Mouse (Mus musculus): ENCODE results near the gene Cmtm7. TPM values are rescaled to one million over a fixed set of nuclear protein-coding genes. Genes with fewer than 3 reads are reported as not detected.
A peak's percentile ranks its signal among the peaks of the same experiment; 100 is the strongest.

Cmtm7 gene
- polyA plus RNA-seq, 1 experiment from 2014 or later = 9.5 TPM

DNA sequence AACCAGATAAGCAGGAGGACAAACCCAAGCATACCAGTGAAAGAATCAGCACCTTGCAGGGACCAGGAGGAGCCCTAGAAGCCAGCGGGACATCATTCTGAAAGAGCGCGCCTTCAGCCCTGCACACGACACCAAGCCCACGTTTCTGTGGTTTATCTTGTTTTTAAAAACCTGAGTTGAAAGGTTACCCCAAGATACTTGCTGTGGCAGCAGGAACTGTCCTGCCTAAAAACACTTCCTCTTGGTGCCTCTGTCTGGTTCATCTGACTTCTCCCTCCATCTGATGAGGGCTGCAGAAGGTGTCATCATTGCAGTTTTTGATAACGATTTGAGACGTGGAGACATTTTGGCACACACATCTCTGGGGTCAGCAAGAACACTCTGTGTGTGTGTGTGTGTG is 6.1 kb upstream of the Cmtm7 start:
- H3K27me3 ChIP-seq (replicated peaks; ENCODE audit: control insufficient read depth, insufficient read depth, low read length) = no peaks in the 10 kb centered on the region
- H3K27ac ChIP-seq (ENCODE audit: low read depth, low read length) = no peak overlapping the region
- no peak overlapping the region for H3K4me3 ChIP-seq (ENCODE audit: low read length)
- H3K9ac ChIP-seq (ENCODE audit: low read depth, low read length) = no peak overlapping the region
- no peak overlapping the region for H3K4me2 ChIP-seq (ENCODE audit: low read length)
- no peak for ATAC-seq
- no peaks in the 10 kb centered on the region; the same call in 1 of the 2 replicates for H3K4me1 ChIP-seq (ENCODE audit: control insufficient read depth, insufficient read depth, low read depth, low read length)
- 0 out of 2 replicates have a peak, but pooled peaks cover 2% of the 10 kb centered on the region for H3K9me3 ChIP-seq (ENCODE audit: control insufficient read depth, low read length)
- 92% methylated on average over 7 of the region's 7 CpGs for WGBS
- H3K36me3 ChIP-seq (ENCODE audit: control insufficient read depth, insufficient read depth, low read length) = no peaks in the 10 kb centered on the region

DNA sequence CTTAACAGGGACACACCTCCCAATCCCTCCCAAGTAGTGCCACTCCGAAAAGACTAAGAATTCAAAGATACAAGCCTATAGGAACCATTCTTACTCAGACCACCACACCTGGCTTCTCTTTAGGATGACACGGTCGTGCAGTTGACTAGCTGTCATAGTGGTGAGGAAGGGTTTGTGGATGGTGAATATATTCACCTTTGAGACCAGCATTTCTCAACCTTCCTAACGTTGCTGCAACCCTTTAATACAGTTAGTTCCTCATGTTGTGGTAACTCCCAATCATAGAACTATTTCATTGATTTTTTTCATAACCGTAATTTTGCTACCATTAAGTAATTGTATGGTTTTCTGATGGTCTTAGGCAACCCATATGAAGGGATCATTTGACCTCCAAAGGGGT is 5.5 kb upstream of the Cmtm7 start:
- H3K9ac ChIP-seq (ENCODE audit: low read depth, low read length) = no peak overlapping the region
- H3K9me3 ChIP-seq (ENCODE audit: control insufficient read depth, low read length) = 0 out of 2 replicates have a peak, but pooled peaks cover 2% of the 10 kb centered on the region
- no peak overlapping the region for H3K27ac ChIP-seq (ENCODE audit: low read depth, low read length)
- H3K27me3 ChIP-seq (replicated peaks; ENCODE audit: control insufficient read depth, insufficient read depth, low read length) = no peaks in the 10 kb centered on the region
- WGBS = 95% methylated on average over 5 of the region's 5 CpGs
- no peaks in the 10 kb centered on the region for H3K36me3 ChIP-seq (ENCODE audit: control insufficient read depth, insufficient read depth, low read length)
- no peak for ATAC-seq
- H3K4me1 ChIP-seq (ENCODE audit: control insufficient read depth, insufficient read depth, low read depth, low read length) = no peaks in the 10 kb centered on the region; the same call in 1 of the 2 replicates
- no peak overlapping the region for H3K4me2 ChIP-seq (ENCODE audit: low read length)
- H3K4me3 ChIP-seq (ENCODE audit: low read length) = no peak overlapping the region

GRCm38 (mm10) chr9:114785432-114786125 is 3.9 kb upstream of the Cmtm7 start:
- WGBS = 15% methylated on average over 16 of the region's 16 CpGs
- Histone ChIP-seq H3K9me3 (ENCODE audit: control insufficient read depth, low read length) (0 out of 2 replicates have a peak, but pooled peaks cover 2% of the 10 kb centered on the region), H3K9ac (ENCODE audit: low read depth, low read length) (no peak overlapping the region), H3K27me3 (replicated peaks; ENCODE audit: control insufficient read depth, insufficient read depth, low read length) (no peaks in the 10 kb centered on the region), H3K4me2 (ENCODE audit: low read length) (no peak overlapping the region), H3K27ac (ENCODE audit: low read depth, low read length) (no peak overlapping the region), H3K4me1 (ENCODE audit: control insufficient read depth, insufficient read depth, low read depth, low read length) (peaks cover 8% of the 10 kb centered on the region), H3K36me3 (ENCODE audit: control insufficient read depth, insufficient read depth, low read length) (no peaks in the 10 kb centered on the region), H3K4me3 (ENCODE audit: low read length) (no peak overlapping the region)
- ATAC-seq = no peak

- ATAC-seq = peak; percentile 19; the same call in 1 of the 2 replicates
- WGBS = 2% methylated on average over 38 of the region's 38 CpGs
- no peaks in the 10 kb centered on the region for H3K27me3 ChIP-seq (replicated peaks; ENCODE audit: control insufficient read depth, insufficient read depth, low read length)
- peak overlapping the region; percentile 54 for H3K4me3 ChIP-seq (ENCODE audit: low read length)
- peaks cover 8% of the 10 kb centered on the region for H3K4me1 ChIP-seq (ENCODE audit: control insufficient read depth, insufficient read depth, low read depth, low read length)
- peak overlapping the region; percentile 64 for H3K9ac ChIP-seq (ENCODE audit: low read depth, low read length)
- no peaks in the 10 kb centered on the region for H3K9me3 ChIP-seq (ENCODE audit: control insufficient read depth, low read length)
- no peak overlapping the region for H3K27ac ChIP-seq (ENCODE audit: low read depth, low read length)
- H3K4me2 ChIP-seq (ENCODE audit: low read length) = peak overlapping the region; percentile 99
- H3K36me3 ChIP-seq (ENCODE audit: control insufficient read depth, insufficient read depth, low read length) = no peaks in the 10 kb centered on the region
Measured at GRCm38 (mm10) chr9:114780746-114781525, 720 bp downstream of the Cmtm7 start.

GRCm38 (mm10) chr9:114779984-114780745 is 1.5 kb downstream of the Cmtm7 start:
- Histone ChIP-seq H3K9me3 (ENCODE audit: control insufficient read depth, low read length) (no peaks in the 10 kb centered on the region), H3K4me1 (ENCODE audit: control insufficient read depth, insufficient read depth, low read depth, low read length) (peaks cover 8% of the 10 kb centered on the region), H3K9ac (ENCODE audit: low read depth, low read length) (no peak overlapping the region), H3K36me3 (ENCODE audit: control insufficient read depth, insufficient read depth, low read length) (no peaks in the 10 kb centered on the region), H3K4me3 (ENCODE audit: low read length) (no peak overlapping the region), H3K27me3 (replicated peaks; ENCODE audit: control insufficient read depth, insufficient read depth, low read length) (no peaks in the 10 kb centered on the region), H3K27ac (ENCODE audit: low read depth, low read length) (no peak overlapping the region), H3K4me2 (ENCODE audit: low read length) (peak overlapping the region; percentile 99)
- WGBS = 42% methylated on average over 23 of the region's 23 CpGs
- no peak for ATAC-seq

- Histone ChIP-seq H3K9me3 (ENCODE audit: control insufficient read depth, low read length) (no peaks in the 10 kb centered on the region), H3K4me2 (ENCODE audit: low read length) (no peak overlapping the region), H3K27ac (ENCODE audit: low read depth, low read length) (no peak overlapping the region), H3K9ac (ENCODE audit: low read depth, low read length) (no peak overlapping the region), H3K27me3 (replicated peaks; ENCODE audit: control insufficient read depth, insufficient read depth, low read length) (no peaks in the 10 kb centered on the region), H3K4me1 (ENCODE audit: control insufficient read depth, insufficient read depth, low read depth, low read length) (peaks cover 10% of the 10 kb centered on the region), H3K4me3 (ENCODE audit: low read length) (no peak overlapping the region), H3K36me3 (ENCODE audit: control insufficient read depth, insufficient read depth, low read length) (no peaks in the 10 kb centered on the region)
- ATAC-seq = no peak
- WGBS = 90% methylated on average over 7 of the region's 7 CpGs
Measured at GRCm38 (mm10) chr9:114778877-114779276, 2.8 kb downstream of the Cmtm7 start.

- Histone ChIP-seq H3K27ac (ENCODE audit: low read depth, low read length) (no peak overlapping the region), H3K9ac (ENCODE audit: low read depth, low read length) (no peak overlapping the region), H3K4me3 (ENCODE audit: low read length) (no peak overlapping the region), H3K36me3 (ENCODE audit: control insufficient read depth, insufficient read depth, low read length) (no peaks in the 10 kb centered on the region), H3K27me3 (replicated peaks; ENCODE audit: control insufficient read depth, insufficient read depth, low read length) (no peaks in the 10 kb centered on the region), H3K4me1 (ENCODE audit: control insufficient read depth, insufficient read depth, low read depth, low read length) (peaks cover 10% of the 10 kb centered on the region), H3K4me2 (ENCODE audit: low read length) (no peak overlapping the region), H3K9me3 (ENCODE audit: control insufficient read depth, low read length) (no peaks in the 10 kb centered on the region)
- ATAC-seq = no peak
- WGBS = 88% methylated on average over 7 of the region's 7 CpGs
Measured at GRCm38 (mm10) chr9:114778047-114778390, 3.6 kb downstream of the Cmtm7 start.

DNA sequence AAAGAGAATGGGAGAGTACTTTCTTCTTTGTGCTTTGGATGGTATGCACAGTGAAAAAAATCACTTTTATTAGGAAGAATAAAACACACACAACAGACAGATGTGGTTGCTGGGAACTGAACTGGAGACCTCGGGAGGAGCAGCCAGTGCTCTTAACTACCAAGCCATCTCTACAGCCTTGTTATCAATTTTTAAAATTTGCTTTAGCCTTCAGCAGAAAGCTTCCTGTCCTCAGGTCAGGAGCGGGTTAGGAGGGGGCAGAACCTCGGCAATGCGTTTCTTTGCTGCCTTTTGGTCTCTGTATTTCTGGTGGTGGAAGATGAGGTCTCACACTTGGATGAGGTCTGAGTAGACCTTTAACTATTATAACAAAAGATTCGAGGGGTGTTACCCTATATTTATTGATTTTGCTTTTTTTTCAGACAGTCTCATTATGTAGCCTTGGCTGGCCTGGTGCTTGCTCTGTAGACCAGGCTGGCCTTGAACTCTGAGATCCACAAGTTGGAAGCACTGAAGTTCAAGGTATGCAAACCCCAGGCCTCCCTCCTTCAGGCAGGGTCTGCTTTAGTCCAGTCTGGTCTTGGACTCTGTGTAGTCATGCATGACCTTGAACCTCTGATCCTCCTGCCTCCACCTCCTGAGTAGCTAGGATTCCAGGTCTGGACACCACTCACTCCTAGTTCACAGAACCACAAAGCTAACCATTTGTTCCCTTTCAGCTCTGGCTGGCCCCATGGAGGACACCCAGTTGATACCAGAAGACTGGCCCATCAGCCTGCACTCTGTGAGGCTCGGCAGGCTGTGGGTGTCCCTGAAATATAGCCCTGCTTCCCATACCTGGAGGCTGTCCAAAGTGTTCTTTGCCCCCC is 4.2 kb downstream of the Cmtm7 start:
- ATAC-seq = no peak
- no peak overlapping the region for H3K4me3 ChIP-seq (ENCODE audit: low read length)
- 84% methylated on average over 6 of the region's 6 CpGs for WGBS
- H3K4me1 ChIP-seq (ENCODE audit: control insufficient read depth, insufficient read depth, low read depth, low read length) = peaks cover 10% of the 10 kb centered on the region
- H3K27ac ChIP-seq (ENCODE audit: low read depth, low read length) = no peak overlapping the region
- no peaks in the 10 kb centered on the region for H3K36me3 ChIP-seq (ENCODE audit: control insufficient read depth, insufficient read depth, low read length)
- H3K9ac ChIP-seq (ENCODE audit: low read depth, low read length) = no peak overlapping the region
- no peak overlapping the region for H3K4me2 ChIP-seq (ENCODE audit: low read length)
- no peaks in the 10 kb centered on the region for H3K9me3 ChIP-seq (ENCODE audit: control insufficient read depth, low read length)
- no peaks in the 10 kb centered on the region for H3K27me3 ChIP-seq (replicated peaks; ENCODE audit: control insufficient read depth, insufficient read depth, low read length)

Data from hindbrain, embryonic 16.5 days (tissue).